Mouse (Mus musculus) macrophage (primary cell): ENCODE data around the gene Atp6v1d. TPM values are rescaled to one million over a fixed set of nuclear protein-coding genes. Genes with fewer than 3 reads are reported as not detected.
A peak's percentile ranks its signal among the peaks of the same experiment; 100 is the strongest.

ENCODE experiments used
- H3K27ac ChIP-seq: fragments of 350-480 bp; formaldehyde crosslinking; 2 replicates; pipeline ENCODE4 v1.9.0; 2021
- H3K36me3 ChIP-seq: fragments of 350-480 bp; formaldehyde crosslinking; 2 replicates; pipeline ENCODE4 v1.9.0; 2021; ENCODE audit errors: inconsistent target
- H3K4me3 ChIP-seq: fragments of 350-480 bp; formaldehyde crosslinking; 2 replicates; pipeline ENCODE4 v1.9.0; 2021; ENCODE audit errors: inconsistent target
- H3K79me2 ChIP-seq: fragments of 350-480 bp; formaldehyde crosslinking; 2 replicates; pipeline ENCODE4 v1.9.0; 2021; ENCODE audit errors: inconsistent target
- WGBS: methylation state at CpG from one replicate; pipeline ENCODE4 v1.1.7; 2026; ENCODE audit warnings: inconsistent platforms; ENCODE audit not compliant: missing documents; 5-methylcytosine and 5-hydroxymethylcytosine counted together
- polyA plus RNA-seq: library from polyadenylated mRNA; stranded (reverse); fragments of 250-400 nt; gene quantifications from 3 replicates; pipeline ENCODE4 v1.2.4, GENCODE M21; 2018; ENCODE audit warnings: inconsistent platforms
- total RNA-seq, 78 experiments: library from RNA; depleted of rRNA; stranded (reverse); fragments of 250-400 nt; gene quantifications; 1 replicate in 9 of 78; 2 replicates in 24 of 78; 3 replicates in 43 of 78; 4 replicates in 2 of 78; pipeline ENCODE4 v1.2.4; 2018; ENCODE audit warnings: inconsistent platforms in 56 of 78

Atp6v1d gene
- 100 to 1,000 TPM in 20 of 26 experiments, 10 to 100 TPM in 6; 51.4 to 179 (median 124) TPM for total RNA-seq (2018; cell fraction: chromatin; rRNA removed)
- 100 to 1,000 TPM; 105 to 170 (median 150) TPM for total RNA-seq (2018; cell fraction: cytosol; rRNA removed)
- 100 to 1,000 TPM in 23 of 26 experiments, 10 to 100 TPM in 3; 82.2 to 189 (median 123) TPM for total RNA-seq (2018; cell fraction: nucleus; rRNA removed)
- polyA plus RNA-seq: 98.6 to 157 TPM (median 145 TPM) in 3 replicates

DNA sequence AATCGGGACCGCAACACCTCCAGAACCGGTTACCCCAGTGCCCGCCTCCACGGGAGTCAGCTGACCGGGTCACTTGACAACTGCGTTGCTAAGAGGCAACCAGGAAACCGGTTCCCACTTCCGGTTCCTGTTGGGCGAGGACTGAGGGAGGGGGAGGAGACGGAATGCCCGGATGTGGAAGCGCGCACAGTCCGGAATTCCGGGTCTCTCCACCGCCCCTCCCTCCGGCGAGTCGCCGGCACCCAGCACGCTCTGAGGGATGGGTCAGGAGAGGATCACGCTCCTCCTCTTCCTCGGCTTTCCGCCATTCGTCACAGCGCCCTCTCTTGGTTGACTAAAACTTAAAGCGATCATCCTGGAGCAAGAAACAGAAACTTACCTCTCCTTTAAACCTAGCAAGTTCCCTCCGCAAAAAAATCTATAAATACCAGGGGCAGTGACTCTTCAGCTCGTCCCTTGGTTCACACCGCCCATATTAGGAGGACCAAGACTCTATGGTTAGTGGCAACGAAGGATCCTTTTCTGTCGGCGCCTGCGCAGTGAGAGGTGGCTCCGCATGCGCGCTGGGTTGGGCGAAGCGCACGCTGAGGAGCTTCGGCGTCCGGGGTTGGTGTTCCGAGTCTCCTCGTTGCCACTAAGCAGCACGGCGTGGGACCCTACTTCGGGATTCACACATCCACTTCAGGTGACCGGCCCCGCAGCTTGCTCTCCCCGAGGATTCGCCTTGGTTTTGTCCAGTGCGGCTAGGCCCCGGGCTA is at the start of gene Atp6v1d, which contains the start of gene Eif2s1:
Atp6v1d (minus strand) TSS at position 143 of the 758 bp plus-strand sequence.
Eif2s1 (plus strand) TSS at position 324 of the 758 bp plus-strand sequence.
- peaks cover 94% of the 10 kb centered on the region for H3K79me2 ChIP-seq
- peak within 1 kb of the TSS; percentile 97 for H3K27ac ChIP-seq
- H3K4me3 ChIP-seq: peak within 1 kb of the TSS; percentile 98
- WGBS: under 1% methylated on average over 49 of the region's 55 CpGs
- H3K36me3 ChIP-seq: 0 out of 2 replicates have a peak, but pooled peaks cover 7% of the 10 kb centered on the region

DNA sequence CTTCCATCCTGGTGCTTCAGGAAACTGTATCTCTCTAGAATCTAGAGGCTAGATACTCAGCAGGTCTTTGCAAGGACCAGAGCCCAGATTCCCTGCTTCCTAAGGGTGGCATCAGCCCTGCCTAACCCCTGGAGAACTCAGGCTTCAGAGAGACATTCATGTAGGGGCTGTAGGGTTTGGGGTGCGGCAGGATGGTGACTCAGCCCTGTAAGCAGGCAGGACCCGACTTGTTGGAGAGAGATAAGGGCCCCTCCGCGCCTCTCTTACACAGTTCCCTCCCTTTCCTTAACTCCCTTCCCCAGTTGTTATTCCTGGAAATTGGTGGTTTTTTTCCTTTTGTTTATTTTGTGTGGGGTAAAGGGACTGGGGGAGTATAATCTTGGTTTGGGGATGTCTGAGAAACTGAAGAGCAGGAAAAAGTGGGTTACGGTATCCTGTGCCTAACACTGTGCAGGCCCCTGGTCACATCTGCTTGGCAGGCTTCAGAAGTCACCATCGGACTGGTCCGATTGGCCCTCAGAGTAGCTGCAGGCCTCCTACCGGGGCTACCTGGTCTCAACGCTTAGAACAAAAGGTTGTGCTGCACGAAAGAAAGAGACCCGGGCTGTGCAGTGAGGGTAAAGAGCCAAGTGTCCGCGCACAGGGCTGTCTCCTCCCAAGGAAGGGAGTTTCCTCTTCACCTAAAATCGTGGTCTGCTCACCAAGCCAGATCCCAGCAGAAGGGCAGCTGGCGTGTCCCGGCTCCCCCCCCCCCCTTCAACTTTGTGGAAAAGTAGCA is 49.4 kb upstream of the Atp6v1d start:
- Histone ChIP-seq H3K79me2 (no peaks in the 10 kb centered on the region), H3K27ac (no peak overlapping the region), H3K4me3 (no peak overlapping the region), H3K36me3 (no peaks in the 10 kb centered on the region)
- 30% methylated on average over 16 of the region's 16 CpGs for WGBS

DNA sequence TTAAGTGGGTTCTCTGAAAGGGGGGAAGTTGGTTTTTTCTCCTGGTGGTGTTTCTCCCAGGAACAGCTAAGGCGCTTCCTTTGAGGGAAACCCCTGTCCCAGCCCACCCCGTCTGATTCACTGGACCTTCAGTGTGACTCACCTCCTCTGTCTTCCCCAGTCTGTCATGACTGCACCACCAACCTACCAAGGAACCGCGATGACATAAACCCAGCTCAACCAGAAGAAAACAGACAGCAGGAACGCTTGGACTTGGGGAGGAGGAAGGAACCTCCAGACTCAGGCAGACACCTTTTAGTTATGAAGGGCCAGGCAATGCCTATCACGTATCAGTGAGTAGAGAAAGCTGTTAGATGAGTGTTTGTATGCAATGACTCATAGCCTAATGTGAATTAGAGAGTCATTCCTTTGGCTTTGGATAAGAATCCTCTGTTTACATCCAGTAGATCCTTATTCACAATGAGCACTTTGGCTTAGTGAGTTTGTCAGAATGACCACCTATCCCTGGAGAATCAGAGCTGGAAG is 46.7 kb upstream of the Atp6v1d start:
- no peak overlapping the region for H3K27ac ChIP-seq
- H3K36me3 ChIP-seq: no peaks in the 10 kb centered on the region
- 71% methylated on average over 6 of the region's 6 CpGs for WGBS
- no peaks in the 10 kb centered on the region for H3K79me2 ChIP-seq
- no peak overlapping the region for H3K4me3 ChIP-seq

DNA sequence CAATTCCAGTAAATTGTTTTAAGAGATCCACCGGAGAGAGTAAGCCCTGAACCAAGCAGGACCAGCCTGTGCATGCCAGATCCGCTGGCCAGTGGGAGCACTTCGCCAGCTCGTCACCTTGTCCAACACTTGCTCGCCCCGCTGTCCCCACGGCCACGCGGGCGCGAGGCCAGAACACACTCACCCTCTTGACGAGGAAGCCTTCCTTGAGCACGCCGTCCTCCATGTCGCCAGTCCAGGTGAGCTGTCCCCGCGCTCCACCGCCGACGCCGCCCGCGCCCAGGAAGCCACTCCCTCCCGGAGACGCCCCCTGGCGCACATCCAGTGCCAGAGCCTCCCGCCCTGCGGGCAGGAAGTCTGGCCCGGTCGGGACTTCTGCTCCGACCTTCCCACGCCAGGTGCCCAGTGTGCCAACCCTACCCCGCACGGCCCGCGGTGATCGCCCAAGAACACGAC is 45.3 kb upstream of the Atp6v1d start, which contains the start of gene Plek2:
Plek2 (minus strand) TSS at position 258 of the 456 bp plus-strand sequence.
- Histone ChIP-seq H3K4me3 (no peak within 1 kb of the TSS), H3K79me2 (no peaks in the 10 kb centered on the region), H3K36me3 (no peaks in the 10 kb centered on the region), H3K27ac (no peak within 1 kb of the TSS)
- WGBS: 9% methylated on average over 38 of the region's 38 CpGs

DNA sequence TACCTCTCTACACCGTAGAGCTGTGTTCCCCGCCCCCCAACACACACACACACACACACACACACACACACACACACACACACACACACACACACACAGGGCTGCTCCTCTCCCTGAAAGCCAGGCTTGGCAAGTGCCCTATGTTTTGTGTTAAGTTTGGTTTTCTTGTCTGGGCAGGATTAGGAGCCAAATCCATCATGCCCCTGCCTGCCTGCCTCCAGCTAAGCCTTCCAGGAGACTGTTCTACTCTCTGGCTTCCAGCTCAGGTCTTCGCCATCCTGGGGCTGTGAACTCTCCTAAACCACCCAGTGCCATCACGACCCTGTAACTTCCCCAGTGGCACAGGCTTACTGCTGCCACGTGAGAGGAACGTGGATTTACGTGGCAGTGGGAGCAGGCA is 43.1 kb upstream of the Atp6v1d start:
- 92% methylated on average over 5 of the region's 7 CpGs for WGBS
- Histone ChIP-seq H3K36me3 (no peaks in the 10 kb centered on the region), H3K27ac (no peak overlapping the region), H3K4me3 (no peak overlapping the region), H3K79me2 (no peaks in the 10 kb centered on the region)

DNA sequence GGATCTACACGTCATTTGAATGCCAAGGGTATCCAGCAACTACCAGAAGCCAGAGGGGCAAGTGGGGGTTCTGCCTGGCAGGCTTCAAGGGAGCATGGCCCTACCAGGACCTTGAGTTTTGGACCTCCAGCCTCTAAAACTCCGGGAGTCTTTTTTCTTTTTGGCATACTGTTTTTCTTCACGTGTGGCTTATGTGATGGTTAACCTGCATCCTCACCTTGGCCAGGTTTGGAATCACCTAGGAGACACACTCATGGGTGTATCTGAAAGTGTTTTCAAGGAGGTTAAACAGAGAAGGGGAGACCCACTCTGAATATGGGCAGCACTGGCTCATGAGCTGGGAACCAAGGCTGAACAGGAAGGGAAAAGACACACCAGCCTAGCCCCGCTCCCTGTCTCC is 41.9 kb upstream of the Atp6v1d start:
- Histone ChIP-seq H3K36me3 (no peaks in the 10 kb centered on the region), H3K4me3 (no peak overlapping the region), H3K79me2 (no peaks in the 10 kb centered on the region), H3K27ac (no peak overlapping the region)
- 94% methylated on average over 4 of the region's 4 CpGs for WGBS

DNA sequence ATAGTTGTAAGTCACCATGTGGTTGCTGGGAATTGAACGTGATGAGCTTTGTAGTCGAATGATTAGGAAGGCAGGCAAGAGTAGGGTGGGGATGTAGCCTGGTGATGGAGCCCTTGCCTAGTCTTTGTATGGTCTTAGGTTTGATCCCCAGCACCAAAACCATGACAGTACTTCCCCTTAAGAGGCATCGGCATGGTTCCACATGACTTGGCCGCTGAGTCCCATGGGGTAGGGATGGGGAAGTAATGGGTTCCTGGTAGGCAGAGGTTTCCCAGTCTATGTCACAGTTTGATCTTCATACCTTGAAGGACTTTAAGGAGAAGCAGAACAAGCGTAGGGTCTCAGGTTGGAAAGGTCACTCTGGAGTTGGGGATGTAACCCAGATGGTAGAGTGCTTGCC is 40.0 kb upstream of the Atp6v1d start:
- no peaks in the 10 kb centered on the region for H3K36me3 ChIP-seq
- no peak overlapping the region for H3K27ac ChIP-seq
- no peaks in the 10 kb centered on the region for H3K79me2 ChIP-seq
- no peak overlapping the region for H3K4me3 ChIP-seq
- 65% methylated on average over 5 of the region's 5 CpGs for WGBS

DNA sequence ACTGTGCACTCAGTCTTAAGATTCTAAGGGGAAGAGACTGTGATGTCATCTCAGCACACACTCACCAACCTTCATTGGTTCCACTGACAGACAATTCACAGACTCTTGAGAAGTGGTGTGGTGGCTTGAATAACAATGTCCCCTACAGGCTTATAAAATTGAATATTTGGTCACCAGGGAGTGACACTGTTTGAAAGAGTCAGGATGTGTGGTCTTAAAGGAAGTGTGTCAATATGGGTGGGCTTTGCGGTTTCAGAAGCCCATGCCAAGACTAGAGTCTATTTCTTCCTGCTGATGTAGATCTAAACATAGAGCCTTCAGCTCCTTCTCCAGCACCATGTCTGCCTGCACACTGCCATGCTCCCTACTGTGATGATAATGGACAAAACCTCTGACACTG is 36.4 kb upstream of the Atp6v1d start:
- H3K4me3 ChIP-seq: no peak overlapping the region
- H3K36me3 ChIP-seq: no peaks in the 10 kb centered on the region
- no peaks in the 10 kb centered on the region for H3K79me2 ChIP-seq
- H3K27ac ChIP-seq: no peak overlapping the region
- WGBS: 33% methylated on average over 1 of the region's 1 CpGs

DNA sequence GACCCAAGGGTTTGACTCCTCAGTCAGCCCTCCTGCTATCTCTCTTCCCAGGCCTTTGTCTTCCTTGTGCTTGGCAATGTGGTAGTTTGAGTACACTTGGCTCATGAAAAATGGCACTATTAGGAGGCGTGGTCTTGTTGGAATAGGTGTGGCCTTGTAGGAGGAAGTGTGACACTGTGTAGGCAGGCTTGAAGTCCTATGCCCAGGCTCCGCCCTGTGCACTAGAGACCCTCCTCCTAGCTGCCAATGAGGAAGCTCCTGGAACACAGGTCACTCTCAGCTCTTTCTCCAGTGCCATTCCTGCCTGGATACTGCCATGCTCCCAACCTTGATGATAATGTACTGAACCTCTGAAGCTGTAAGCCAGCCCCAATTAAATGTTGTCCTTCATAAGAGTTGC is 29.7 kb upstream of the Atp6v1d start:
- 100% methylated on average over 2 of the region's 2 CpGs for WGBS
- H3K36me3 ChIP-seq: peaks cover 6% of the 10 kb centered on the region; the same call in 1 of the 2 replicates
- H3K4me3 ChIP-seq: no peak overlapping the region
- no peak overlapping the region for H3K27ac ChIP-seq
- H3K79me2 ChIP-seq: no peaks in the 10 kb centered on the region

DNA sequence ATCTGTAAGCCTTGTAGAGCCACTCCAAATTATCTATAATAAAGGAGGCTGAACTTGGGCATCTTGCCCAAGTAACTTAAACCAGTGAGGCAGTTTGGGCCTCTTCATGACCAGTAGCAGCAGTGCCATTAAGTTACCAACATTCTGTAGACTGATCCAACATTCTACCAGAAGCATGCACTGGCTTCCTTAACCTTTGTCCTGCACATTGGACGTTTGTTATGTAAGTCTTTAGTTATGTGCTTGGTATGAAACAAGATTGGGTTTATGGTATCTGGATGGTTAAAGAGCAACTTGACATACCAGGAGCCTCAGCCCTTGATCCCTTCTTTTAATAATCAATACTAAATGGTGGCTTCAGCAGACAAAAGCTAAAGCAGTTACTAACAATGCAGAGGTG is 28.6 kb upstream of the Atp6v1d start:
- Histone ChIP-seq H3K36me3 (peaks cover 16% of the 10 kb centered on the region; the same call in 1 of the 2 replicates), H3K79me2 (no peaks in the 10 kb centered on the region), H3K4me3 (no peak overlapping the region), H3K27ac (no peak overlapping the region)
- whole genome bisulfite sequencing: 88% methylated on average over 1 of the region's 1 CpGs

DNA sequence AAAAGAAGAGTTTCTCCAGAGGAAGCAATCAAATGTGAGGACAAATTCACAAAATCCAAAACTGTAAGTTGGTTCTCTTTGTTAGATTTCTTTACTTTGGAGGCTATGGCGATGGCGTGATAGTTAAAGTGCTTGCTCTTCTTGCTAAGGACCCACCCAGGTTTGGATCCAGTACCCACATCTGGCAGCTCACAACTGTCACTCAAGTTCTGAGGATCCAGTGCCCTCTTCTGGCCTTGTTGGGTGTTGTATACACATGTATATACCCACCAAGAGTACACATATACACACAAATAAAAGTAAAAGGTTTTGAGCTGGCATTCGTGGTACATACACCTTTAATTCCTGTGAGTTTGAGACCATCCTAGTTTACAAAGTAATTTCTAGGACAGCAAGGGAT is 13.1 kb upstream of the Atp6v1d start:
- H3K36me3 ChIP-seq: peaks cover 70% of the 10 kb centered on the region
- 95% methylated on average over 3 of the region's 3 CpGs for WGBS
- H3K27ac ChIP-seq: no peak overlapping the region
- peaks cover 88% of the 10 kb centered on the region for H3K79me2 ChIP-seq
- no peak overlapping the region for H3K4me3 ChIP-seq

DNA sequence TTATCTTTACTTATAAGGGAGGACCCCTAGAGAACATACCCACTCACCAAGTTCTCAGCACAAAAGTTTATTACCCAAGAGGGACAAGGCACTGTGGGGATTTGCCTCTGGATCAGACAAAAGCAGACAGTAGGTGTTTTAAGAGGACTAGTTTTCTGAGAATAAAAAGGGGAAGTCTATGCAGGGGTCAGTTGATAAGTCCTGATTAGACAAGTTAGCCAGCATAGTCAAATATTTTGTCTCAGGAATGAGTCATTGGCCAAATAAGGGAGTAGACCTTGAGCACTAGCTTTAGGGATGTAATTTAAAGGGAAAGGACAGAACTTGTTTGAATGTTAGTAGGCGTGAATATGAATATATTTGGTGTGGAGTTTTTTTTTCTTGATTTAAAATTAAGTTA is 6.7 kb upstream of the Atp6v1d start:
- WGBS: 40% methylated on average over 1 of the region's 1 CpGs
- Histone ChIP-seq H3K36me3 (peaks cover 11% of the 10 kb centered on the region), H3K4me3 (no peak overlapping the region), H3K27ac (peak overlapping the region; percentile 45), H3K79me2 (peaks cover 97% of the 10 kb centered on the region)

DNA sequence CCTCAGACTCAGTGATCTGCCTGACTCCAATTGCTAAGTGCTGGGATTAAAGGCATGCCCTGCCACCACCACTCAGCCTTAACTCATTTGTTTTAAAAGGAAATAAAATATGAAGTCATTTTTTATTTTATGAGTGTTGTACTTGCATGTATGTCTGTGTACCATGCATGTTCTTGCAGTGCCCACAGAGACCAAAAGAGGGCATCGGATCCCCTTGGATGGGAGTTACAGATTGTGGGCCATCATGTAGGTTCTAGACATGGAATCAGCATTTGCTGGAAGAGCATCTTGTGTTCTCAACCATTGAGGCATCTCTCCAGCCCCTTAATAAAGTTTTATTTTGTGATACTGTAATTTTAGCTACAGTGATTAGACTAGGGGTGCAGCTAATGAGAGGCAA is 4.0 kb upstream of the Atp6v1d start:
- Histone ChIP-seq H3K36me3 (no peaks in the 10 kb centered on the region), H3K79me2 (peaks cover 91% of the 10 kb centered on the region), H3K4me3 (no peak overlapping the region), H3K27ac (no peak overlapping the region)
- WGBS: 80% methylated on average over 1 of the region's 1 CpGs

DNA sequence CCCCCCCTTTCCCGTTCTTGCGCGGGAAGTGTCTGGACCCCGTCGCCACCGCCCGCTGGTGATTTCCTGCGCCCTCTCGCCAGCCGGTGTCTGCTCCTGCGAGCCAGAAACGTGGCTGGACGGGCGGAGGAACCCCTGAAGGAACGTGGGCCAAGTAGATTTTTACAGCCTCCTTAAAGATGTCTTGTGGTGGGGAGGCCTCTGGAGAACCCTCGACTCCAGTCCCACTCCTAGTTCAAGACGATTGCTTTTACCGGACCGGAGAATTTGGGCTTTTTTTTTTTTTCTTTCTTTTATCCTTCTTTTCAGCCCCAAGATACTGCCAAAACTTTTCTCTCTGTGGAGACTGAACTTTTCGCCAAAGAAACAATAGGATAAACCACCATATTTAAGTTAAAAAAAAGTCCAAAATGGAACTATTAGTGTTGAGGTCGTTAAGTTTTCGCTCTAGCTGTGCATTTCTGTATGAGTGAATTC is 854 bp upstream of the Atp6v1d start:
- Histone ChIP-seq H3K79me2 (peaks cover 94% of the 10 kb centered on the region), H3K4me3 (peak overlapping the region; percentile 98), H3K27ac (peak overlapping the region; percentile 97), H3K36me3 (0 out of 2 replicates have a peak, but pooled peaks cover 3% of the 10 kb centered on the region)
- WGBS: 2% methylated on average over 22 of the region's 22 CpGs
